8 mouse cellular contexts compared by ENCODE assay signal in genomic region chr4:91400423-91400822, GRCm38 (mm10). TPM values are rescaled to one million over a fixed set of nuclear protein-coding genes. Genes with fewer than 3 reads are reported as not detected.
DNase-seq lines count a peak whose midpoint lies in the region; ATAC-seq and TF ChIP-seq lines count a peak whose summit lies in the region.

Gene Elavl2 (minus strand): TSS chr4:91400785.

- no peak for TF ChIP-seq EP300 in heart, postnatal 0 days (IDR thresholded peaks at IDR 0.05; ENCODE audit: low read depth)

- peaks cover 22% of the 10 kb centered on the region for H3K27me3 ChIP-seq in heart, postnatal 0 days (ENCODE audit: control insufficient read depth, insufficient read depth, low read length)
- peaks cover 39% of the 10 kb centered on the region for H3K27me3 ChIP-seq in embryonic facial prominence, embryonic 13.5 days
- H3K27me3 ChIP-seq in intestine, embryonic 16.5 days (replicated peaks; ENCODE audit: control insufficient read depth, insufficient read depth, low read length): peaks cover 9% of the 10 kb centered on the region; the same call in 1 of the 2 replicates
- H3K27me3 ChIP-seq in midbrain, postnatal 0 days (ENCODE audit: insufficient read depth, low read length): no peaks in the 10 kb centered on the region

- no peak within 1 kb of the TSS for H3K9ac ChIP-seq in heart, postnatal 0 days (replicated peaks; ENCODE audit: low read depth, low read length)
- H3K9ac ChIP-seq in embryonic facial prominence, embryonic 13.5 days: no peak within 1 kb of the TSS
- H3K9ac ChIP-seq in intestine, embryonic 16.5 days (ENCODE audit: low read depth, low read length): no peak within 1 kb of the TSS
- peak within 1 kb of the TSS; percentile 54 for H3K9ac ChIP-seq in midbrain, postnatal 0 days (replicated peaks; ENCODE audit: low read length, poor library complexity, severe bottlenecking)

- H3K4me2 ChIP-seq in heart, postnatal 0 days (ENCODE audit: low read depth, low read length): peak within 1 kb of the TSS; percentile 53
- H3K4me2 ChIP-seq in embryonic facial prominence, embryonic 13.5 days: peak within 1 kb of the TSS; percentile 60
- peak within 1 kb of the TSS; percentile 42 for H3K4me2 ChIP-seq in intestine, embryonic 16.5 days (ENCODE audit: low read depth, low read length)
- H3K4me2 ChIP-seq in midbrain, postnatal 0 days (ENCODE audit: low read depth, low read length, poor library complexity, severe bottlenecking): peak within 1 kb of the TSS; percentile 97

- TF ChIP-seq CTCF in heart, postnatal 0 days (IDR thresholded peaks at IDR 0.05; ENCODE audit: low read depth): no peak
- TF ChIP-seq CTCF in midbrain, postnatal 0 days (IDR thresholded peaks at IDR 0.05): no peak

- no peak for ATAC-seq in heart, postnatal 0 days (ENCODE audit: insufficient read depth, low read depth)
- no peak for ATAC-seq in embryonic facial prominence, embryonic 13.5 days (ENCODE audit: insufficient number of reproducible peaks, insufficient read depth, low FRiP score, low TSS enrichment, low read depth)
- ATAC-seq in intestine, embryonic 16.5 days: no peak
- 0 out of 2 replicates have a peak, but pooled peaks have one; percentile 38 for ATAC-seq in midbrain, postnatal 0 days (ENCODE audit: low FRiP score)
- no peak for ATAC-seq in megakaryocyte progenitor cell, adult 5-6 weeks (replicated peaks; ENCODE audit: poor library complexity)
- no peak for ATAC-seq in granulocyte monocyte progenitor cell, adult 5-6 weeks (replicated peaks; ENCODE audit: poor library complexity, severe bottlenecking)

- H3K4me1 ChIP-seq in heart, postnatal 0 days (ENCODE audit: control insufficient read depth, insufficient read depth): no peaks in the 10 kb centered on the region
- peaks cover 8% of the 10 kb centered on the region; the same call in 1 of the 2 replicates for H3K4me1 ChIP-seq in embryonic facial prominence, embryonic 13.5 days
- H3K4me1 ChIP-seq in intestine, embryonic 16.5 days (ENCODE audit: control insufficient read depth, insufficient read depth, low read length): no peaks in the 10 kb centered on the region
- H3K4me1 ChIP-seq in midbrain, postnatal 0 days (ENCODE audit: insufficient read depth, low read length): no peaks in the 10 kb centered on the region

- 2% methylated on average over 28 of the region's 28 CpGs for WGBS in heart, postnatal 0 days
- WGBS in embryonic facial prominence, embryonic 13.5 days: under 1% methylated on average over 28 of the region's 28 CpGs
- 1% methylated on average over 28 of the region's 28 CpGs for WGBS in intestine, embryonic 16.5 days
- 1% methylated on average over 27 of the region's 28 CpGs for WGBS in midbrain, postnatal 0 days

- DNase-seq in heart, postnatal 0 days (ENCODE audit: low spot score): no peak
- no peak for DNase-seq in heart, adult 18-20 months
- DNase-seq in midbrain, postnatal 0 days (ENCODE audit: low spot score): peak; percentile 3
- no peak for DNase-seq in kidney, adult 9 months

- no peaks in the 10 kb centered on the region for H3K36me3 ChIP-seq in heart, postnatal 0 days (replicated peaks; ENCODE audit: control insufficient read depth, insufficient read depth, low read length)
- H3K36me3 ChIP-seq in embryonic facial prominence, embryonic 13.5 days: no peaks in the 10 kb centered on the region
- no peaks in the 10 kb centered on the region for H3K36me3 ChIP-seq in intestine, embryonic 16.5 days (ENCODE audit: control insufficient read depth, insufficient read depth, low read length)
- no peaks in the 10 kb centered on the region for H3K36me3 ChIP-seq in midbrain, postnatal 0 days (ENCODE audit: insufficient read depth, low read length)

- no peaks in the 10 kb centered on the region for H3K9me3 ChIP-seq in heart, postnatal 0 days (replicated peaks; ENCODE audit: control insufficient read depth, low read length)
- no peaks in the 10 kb centered on the region for H3K9me3 ChIP-seq in embryonic facial prominence, embryonic 13.5 days
- H3K9me3 ChIP-seq in intestine, embryonic 16.5 days (ENCODE audit: control insufficient read depth, low read length): no peaks in the 10 kb centered on the region
- no peaks in the 10 kb centered on the region for H3K9me3 ChIP-seq in midbrain, postnatal 0 days (ENCODE audit: low read length)

- H3K4me3 ChIP-seq in heart, postnatal 0 days (ENCODE audit: low read depth, low read length): peak within 1 kb of the TSS; percentile 26
- H3K4me3 ChIP-seq in embryonic facial prominence, embryonic 13.5 days: peak within 1 kb of the TSS; percentile 29
- peak within 1 kb of the TSS; percentile 9; the same call in 1 of the 2 replicates for H3K4me3 ChIP-seq in intestine, embryonic 16.5 days (ENCODE audit: low read length)
- peak within 1 kb of the TSS; percentile 56 for H3K4me3 ChIP-seq in midbrain, postnatal 0 days (ENCODE audit: low read depth, low read length)

- no peak within 1 kb of the TSS for H3K27ac ChIP-seq in heart, postnatal 0 days (ENCODE audit: low read depth)
- H3K27ac ChIP-seq in embryonic facial prominence, embryonic 13.5 days: no peak within 1 kb of the TSS
- H3K27ac ChIP-seq in intestine, embryonic 16.5 days (ENCODE audit: low read length): no peak within 1 kb of the TSS
- 0 out of 2 replicates have a peak within 1 kb of the TSS, but pooled peaks have one; percentile 8 for H3K27ac ChIP-seq in midbrain, postnatal 0 days (ENCODE audit: low read depth, low read length)

RNA-seq across cellular contexts. Expression of gene Elavl2, which starts in this region (rescaled TPM):
- not detected in 2 replicates for total RNA-seq in heart, postnatal 0 days (2014; rRNA removed; ENCODE audit: low replicate concordance)
- polyA plus RNA-seq in heart, postnatal 0 days (2015; fragmentation: Nextera tagmentation; extraction: Ambion mirVana): 1.00 and 1.2 TPM in 2 replicates
- under 1 TPM; 0.50 to 0.57 TPM for total RNA-seq in heart, adult 18-20 months (2021)
- polyA plus RNA-seq in embryonic facial prominence, embryonic 13.5 days (2015; fragmentation: Nextera tagmentation; extraction: Ambion mirVana): 4.6 and 6.1 TPM in 2 replicates
- 2.6 and 3.3 TPM in 2 replicates for polyA plus RNA-seq in intestine, embryonic 16.5 days (2015; fragmentation: Nextera tagmentation; extraction: Ambion mirVana)
- 80.6 and 96.6 TPM in 2 replicates for total RNA-seq in midbrain, postnatal 0 days (2014; rRNA removed)
- polyA plus RNA-seq in midbrain, postnatal 0 days (2015; fragmentation: Nextera tagmentation; extraction: Ambion mirVana): 100.0 and 107 TPM in 2 replicates
- total RNA-seq in megakaryocyte progenitor cell, adult 5-6 weeks (2015): not detected in 2 replicates
- not detected in 2 replicates for total RNA-seq in megakaryocyte progenitor cell, adult 5-6 weeks (2017)
- total RNA-seq in granulocyte monocyte progenitor cell, adult 5-6 weeks (2014; fragmentation: Nextera tagmentation): not detected in 2 replicates
- not detected in 2 replicates for total RNA-seq in granulocyte monocyte progenitor cell, adult 5-6 weeks (2017)

Comparison
In these comparisons a context has a peak if more than half of its experiments do, and no peak if none do; other contexts are left out.
1. RNA of gene Elavl2 (total RNA-seq): 80.6 to 96.6 TPM in midbrain, postnatal 0 days; 0.50 to 0.57 TPM in heart, adult 18-20 months, not detected in heart, postnatal 0 days, not detected in megakaryocyte progenitor cell, adult 5-6 weeks and not detected in granulocyte monocyte progenitor cell, adult 5-6 weeks; every median in the first group is over 10 times any median in the second.
2. RNA of gene Elavl2 (polyA plus RNA-seq): 100.0 to 107 TPM in midbrain, postnatal 0 days; 4.6 to 6.1 TPM in embryonic facial prominence, embryonic 13.5 days, 2.6 to 3.3 TPM in intestine, embryonic 16.5 days and 1.00 to 1.2 TPM in heart, postnatal 0 days; every median in the first group is over 10 times any median in the second.
3. H3K4me2 ChIP-seq: peak in every context shown above with its lines; median percentile 97 in midbrain, postnatal 0 days; 60 in embryonic facial prominence, embryonic 13.5 days; 53 in heart, postnatal 0 days; 42 in intestine, embryonic 16.5 days.
4. Peak in every context shown above with its lines, with median percentiles within 50 percentile points of each other: H3K4me3 ChIP-seq.